Mouse (Mus musculus) frontal cortex, postnatal 10 days (tissue): ENCODE measurements at regions not wholly inside any gene's neighbourhood (a gene's known extent, or its start where the extent isn't known, plus 50 kb on each side); places are given as distances from the start of the nearest gene placed in this dataset.
A peak's percentile ranks its signal among the peaks of the same experiment; 100 is the strongest.

Experiments
- DNase-seq, 2 experiments: peaks; one replicate each; pipeline ENCODE4 v3.0.0; 2022; ENCODE audit warnings: low spot score in 2 of 2, mixed read lengths in 1 of 2

DNA sequence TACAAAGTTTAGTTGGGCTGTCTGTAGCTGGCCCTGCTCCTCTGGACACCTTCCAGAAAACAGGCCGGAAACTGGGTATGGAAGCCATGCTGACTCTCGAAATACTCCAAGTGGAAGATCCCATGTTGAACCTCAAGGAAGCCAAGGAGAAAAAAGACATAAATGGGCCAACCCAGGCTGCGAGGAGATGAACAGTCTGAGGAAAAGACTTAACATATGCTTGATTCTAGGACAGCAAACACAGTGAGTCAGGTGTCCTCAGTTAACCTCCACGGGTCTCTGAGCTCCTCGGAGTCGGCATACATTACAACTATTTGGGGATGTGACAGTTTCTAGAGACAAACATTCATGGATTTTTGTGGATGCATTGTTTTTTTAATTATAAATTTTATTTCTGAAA is 60.0 kb upstream of the Msi2 start:
- DNase-seq: peak in 1 of 2 experiments; percentile 32

DNA sequence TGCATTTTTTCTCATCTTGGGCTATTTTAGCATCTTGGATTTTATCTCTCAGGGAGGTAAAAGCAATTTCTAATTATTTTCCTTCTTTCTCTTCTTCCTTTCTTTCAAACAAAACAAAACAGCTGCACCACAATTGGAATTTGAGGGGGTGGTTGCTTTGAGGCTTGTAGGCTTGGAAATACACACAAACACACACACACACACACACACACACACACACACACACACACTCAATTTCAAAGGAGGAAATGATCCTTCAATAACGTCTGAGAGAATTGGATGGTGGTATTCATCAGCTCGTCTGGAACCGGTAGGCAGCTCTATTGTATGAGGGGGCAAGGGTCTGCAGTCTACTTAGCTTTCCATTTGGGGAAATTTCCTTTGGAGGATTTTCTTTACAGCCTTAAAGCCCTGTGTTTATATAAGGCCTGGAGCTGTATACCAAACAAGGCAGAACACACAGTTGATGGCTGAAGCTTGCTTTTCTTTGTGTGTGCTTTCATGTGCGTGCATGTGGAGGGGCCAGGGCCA is 56.2 kb upstream of the Msi2 start:
- no peak for DNase-seq

DNA sequence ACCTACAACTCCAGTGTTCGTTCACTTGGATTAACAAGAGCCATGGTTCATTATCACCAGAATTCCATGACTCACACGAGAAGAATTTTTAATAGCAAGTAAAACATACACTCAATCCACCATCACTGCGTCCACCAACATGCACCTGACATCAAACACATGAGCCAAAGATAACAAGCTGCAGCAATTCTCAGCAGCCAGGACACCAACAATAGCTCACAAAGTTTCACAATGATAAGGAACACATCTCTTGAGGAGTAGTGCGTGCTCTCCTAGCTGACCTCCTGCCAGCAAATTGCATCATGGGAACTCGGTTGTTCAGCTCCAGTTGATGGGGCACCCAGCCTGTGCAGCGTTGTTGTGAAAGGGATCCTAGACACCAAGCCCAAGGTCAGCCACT is 55.6 kb upstream of the Msi2 start:
- no peak for DNase-seq

DNA sequence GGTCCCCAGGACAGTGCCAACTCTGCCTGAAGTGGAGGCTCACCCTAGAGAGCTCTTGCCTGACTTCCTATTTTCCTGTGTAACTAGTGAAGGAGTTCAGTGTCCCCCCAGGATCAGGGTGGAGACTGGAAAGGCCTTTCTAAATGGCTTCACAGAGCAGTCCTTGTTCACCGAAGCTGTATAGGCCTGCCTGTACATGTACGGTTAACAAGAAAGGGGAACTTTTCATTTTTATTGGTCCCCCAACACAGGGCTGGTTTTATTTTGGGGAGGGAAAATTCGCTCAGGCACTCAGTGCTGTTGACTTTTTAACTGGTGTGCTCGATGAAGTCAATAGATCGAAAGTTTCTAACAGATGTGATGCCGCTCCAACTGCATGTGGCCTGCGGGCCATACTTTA is 52.1 kb upstream of the Msi2 start:
- DNase-seq: no peak
